Mouse (Mus musculus): ENCODE measurements around the gene Hes5.

GRCm38 (mm10) chr4:154981076-154981475 is 20.4 kb downstream of the Hes5 start:
- TF ChIP-seq CTCF (IDR thresholded peaks at IDR 0.05; ENCODE audit: insufficient read depth, low read depth, low read length) (no peak), POLR2A (IDR thresholded peaks at IDR 0.05; ENCODE audit: insufficient read depth, low read depth, low read length) (no peak)

All from olfactory bulb, adult 2 months (tissue).